Mouse (Mus musculus): ENCODE measurements around the gene Taco1. TPM values are rescaled to one million over a fixed set of nuclear protein-coding genes. Genes with fewer than 3 reads are reported as not detected.
A peak's percentile ranks its signal among the peaks of the same experiment; 100 is the strongest.

The Taco1 gene
- polyA plus RNA-seq, 1 experiment from 2014 or later, result 9.0 TPM

- no peaks in the 10 kb centered on the region for H3K9me3 ChIP-seq
- peak overlapping the region; percentile 89 for H3K9ac ChIP-seq (replicated peaks)
- peak overlapping the region; percentile 93 for H3K4me2 ChIP-seq
- peaks cover 24% of the 10 kb centered on the region for H3K4me1 ChIP-seq (replicated peaks)
- H3K36me3 ChIP-seq, result 0 out of 2 replicates have a peak, but pooled peaks cover 3% of the 10 kb centered on the region
- under 1% methylated on average over 13 of the region's 13 CpGs for WGBS
- H3K27ac ChIP-seq, result peak overlapping the region; percentile 93; the same call in 1 of the 2 replicates
- peak overlapping the region; percentile 98 for H3K4me3 ChIP-seq (replicated peaks)
- no peaks in the 10 kb centered on the region for H3K27me3 ChIP-seq
- ATAC-seq (ENCODE audit: insufficient number of reproducible peaks, insufficient read depth, low FRiP score, low TSS enrichment, low read depth), result no peak
Measured at GRCm38 (mm10) chr11:106037418-106037751, 28.5 kb upstream of the Taco1 start.

GRCm38 (mm10) chr11:106044349-106044748 lies 21.5 kb upstream of the Taco1 start:
- no peak overlapping the region for H3K27ac ChIP-seq
- no peak overlapping the region for H3K4me3 ChIP-seq (replicated peaks)
- no peak for ATAC-seq (ENCODE audit: insufficient number of reproducible peaks, insufficient read depth, low FRiP score, low TSS enrichment, low read depth)
- no peaks in the 10 kb centered on the region for H3K27me3 ChIP-seq
- H3K9ac ChIP-seq (replicated peaks), result no peak overlapping the region
- H3K4me2 ChIP-seq, result no peak overlapping the region
- H3K4me1 ChIP-seq (replicated peaks), result no peaks in the 10 kb centered on the region
- no peaks in the 10 kb centered on the region for H3K9me3 ChIP-seq
- peaks cover 35% of the 10 kb centered on the region for H3K36me3 ChIP-seq

- WGBS, result 81% methylated on average over 1 of the region's 1 CpGs
- H3K36me3 ChIP-seq, result peaks cover 44% of the 10 kb centered on the region
Measured at GRCm38 (mm10) chr11:106045256-106045655, 20.6 kb upstream of the Taco1 start.

GRCm38 (mm10) chr11:106045780-106046179 lies 20.1 kb upstream of the Taco1 start:
- no peaks in the 10 kb centered on the region for H3K27me3 ChIP-seq
- H3K4me2 ChIP-seq, result no peak overlapping the region
- WGBS, result 95% methylated on average over 3 of the region's 3 CpGs
- no peak overlapping the region for H3K27ac ChIP-seq
- H3K9me3 ChIP-seq, result no peaks in the 10 kb centered on the region
- H3K36me3 ChIP-seq, result peaks cover 47% of the 10 kb centered on the region
- no peak overlapping the region for H3K4me3 ChIP-seq (replicated peaks)
- no peak for ATAC-seq (ENCODE audit: insufficient number of reproducible peaks, insufficient read depth, low FRiP score, low TSS enrichment, low read depth)
- no peaks in the 10 kb centered on the region for H3K4me1 ChIP-seq (replicated peaks)
- H3K9ac ChIP-seq (replicated peaks), result no peak overlapping the region

More at GRCm38 (mm10) chr11:106045256-106045655, 20.6 kb upstream of the Taco1 start:
- no peaks in the 10 kb centered on the region for H3K4me1 ChIP-seq (replicated peaks)
- no peak overlapping the region for H3K27ac ChIP-seq
- ATAC-seq (ENCODE audit: insufficient number of reproducible peaks, insufficient read depth, low FRiP score, low TSS enrichment, low read depth), result no peak
- H3K27me3 ChIP-seq, result no peaks in the 10 kb centered on the region
- no peaks in the 10 kb centered on the region for H3K9me3 ChIP-seq
- no peak overlapping the region for H3K4me2 ChIP-seq
- H3K4me3 ChIP-seq (replicated peaks), result no peak overlapping the region
- no peak overlapping the region for H3K9ac ChIP-seq (replicated peaks)

GRCm38 (mm10) chr11:106046584-106046983 lies 19.3 kb upstream of the Taco1 start:
- H3K36me3 ChIP-seq, result peaks cover 54% of the 10 kb centered on the region
- WGBS, result 87% methylated on average over 9 of the region's 9 CpGs
- no peak overlapping the region for H3K4me2 ChIP-seq
- no peaks in the 10 kb centered on the region for H3K27me3 ChIP-seq
- H3K4me3 ChIP-seq (replicated peaks), result no peak overlapping the region
- no peak overlapping the region for H3K9ac ChIP-seq (replicated peaks)
- no peaks in the 10 kb centered on the region for H3K9me3 ChIP-seq
- H3K4me1 ChIP-seq (replicated peaks), result no peaks in the 10 kb centered on the region
- H3K27ac ChIP-seq, result no peak overlapping the region
- no peak for ATAC-seq (ENCODE audit: insufficient number of reproducible peaks, insufficient read depth, low FRiP score, low TSS enrichment, low read depth)

- Histone ChIP-seq H3K4me3 (replicated peaks) (no peak overlapping the region), H3K36me3 (peaks cover 100% of the 10 kb centered on the region), H3K4me2 (no peak overlapping the region), H3K9ac (replicated peaks) (no peak overlapping the region), H3K27me3 (no peaks in the 10 kb centered on the region), H3K4me1 (replicated peaks) (no peaks in the 10 kb centered on the region), H3K9me3 (no peaks in the 10 kb centered on the region), H3K27ac (no peak overlapping the region)
- WGBS, result 96% methylated on average over 2 of the region's 2 CpGs
- ATAC-seq (ENCODE audit: insufficient number of reproducible peaks, insufficient read depth, low FRiP score, low TSS enrichment, low read depth), result no peak
Measured at GRCm38 (mm10) chr11:106053921-106054320, 11.9 kb upstream of the Taco1 start.

- Histone ChIP-seq H3K9me3 (no peaks in the 10 kb centered on the region), H3K27me3 (no peaks in the 10 kb centered on the region), H3K27ac (no peak overlapping the region), H3K4me3 (replicated peaks) (no peak overlapping the region), H3K36me3 (peaks cover 100% of the 10 kb centered on the region), H3K4me1 (replicated peaks) (no peaks in the 10 kb centered on the region), H3K4me2 (no peak overlapping the region), H3K9ac (replicated peaks) (no peak overlapping the region)
- no peak for ATAC-seq (ENCODE audit: insufficient number of reproducible peaks, insufficient read depth, low FRiP score, low TSS enrichment, low read depth)
- 97% methylated on average over 8 of the region's 8 CpGs for WGBS
Measured at GRCm38 (mm10) chr11:106054600-106054999, 11.3 kb upstream of the Taco1 start.

GRCm38 (mm10) chr11:106055341-106055740 lies 10.5 kb upstream of the Taco1 start:
- H3K27me3 ChIP-seq, result no peaks in the 10 kb centered on the region
- H3K4me3 ChIP-seq (replicated peaks), result no peak overlapping the region
- no peak overlapping the region for H3K9ac ChIP-seq (replicated peaks)
- no peaks in the 10 kb centered on the region for H3K9me3 ChIP-seq
- no peak for ATAC-seq (ENCODE audit: insufficient number of reproducible peaks, insufficient read depth, low FRiP score, low TSS enrichment, low read depth)
- H3K36me3 ChIP-seq, result peaks cover 99% of the 10 kb centered on the region
- no peak overlapping the region for H3K27ac ChIP-seq
- H3K4me2 ChIP-seq, result no peak overlapping the region
- 91% methylated on average over 6 of the region's 6 CpGs for WGBS
- no peaks in the 10 kb centered on the region for H3K4me1 ChIP-seq (replicated peaks)

- no peaks in the 10 kb centered on the region for H3K4me1 ChIP-seq (replicated peaks)
- no peak overlapping the region for H3K9ac ChIP-seq (replicated peaks)
- 94% methylated on average over 8 of the region's 8 CpGs for WGBS
- H3K27me3 ChIP-seq, result no peaks in the 10 kb centered on the region
- ATAC-seq (ENCODE audit: insufficient number of reproducible peaks, insufficient read depth, low FRiP score, low TSS enrichment, low read depth), result no peak
- H3K9me3 ChIP-seq, result no peaks in the 10 kb centered on the region
- H3K36me3 ChIP-seq, result peaks cover 82% of the 10 kb centered on the region
- no peak overlapping the region for H3K4me3 ChIP-seq (replicated peaks)
- H3K4me2 ChIP-seq, result no peak overlapping the region
- H3K27ac ChIP-seq, result no peak overlapping the region
Measured at GRCm38 (mm10) chr11:106056819-106057491, 8.9 kb upstream of the Taco1 start.

GRCm38 (mm10) chr11:106058020-106058419 lies 7.8 kb upstream of the Taco1 start:
- H3K4me1 ChIP-seq (replicated peaks), result no peaks in the 10 kb centered on the region
- H3K27me3 ChIP-seq, result no peaks in the 10 kb centered on the region
- peaks cover 72% of the 10 kb centered on the region for H3K36me3 ChIP-seq
- H3K9ac ChIP-seq (replicated peaks), result no peak overlapping the region
- H3K27ac ChIP-seq, result no peak overlapping the region
- WGBS, result 85% methylated on average over 8 of the region's 8 CpGs
- no peak overlapping the region for H3K4me3 ChIP-seq (replicated peaks)
- no peak for ATAC-seq (ENCODE audit: insufficient number of reproducible peaks, insufficient read depth, low FRiP score, low TSS enrichment, low read depth)
- no peaks in the 10 kb centered on the region for H3K9me3 ChIP-seq
- no peak overlapping the region for H3K4me2 ChIP-seq

GRCm38 (mm10) chr11:106060549-106060948 lies 5.3 kb upstream of the Taco1 start:
- ATAC-seq (ENCODE audit: insufficient number of reproducible peaks, insufficient read depth, low FRiP score, low TSS enrichment, low read depth), result no peak
- no peak overlapping the region for H3K4me3 ChIP-seq (replicated peaks)
- H3K4me2 ChIP-seq, result no peak overlapping the region
- peaks cover 46% of the 10 kb centered on the region for H3K36me3 ChIP-seq
- WGBS, result 88% methylated on average over 1 of the region's 1 CpGs
- no peak overlapping the region for H3K27ac ChIP-seq
- H3K4me1 ChIP-seq (replicated peaks), result no peaks in the 10 kb centered on the region
- H3K9ac ChIP-seq (replicated peaks), result no peak overlapping the region
- H3K27me3 ChIP-seq, result no peaks in the 10 kb centered on the region
- H3K9me3 ChIP-seq, result no peaks in the 10 kb centered on the region

GRCm38 (mm10) chr11:106061311-106061710 lies 4.5 kb upstream of the Taco1 start:
- Histone ChIP-seq H3K27me3 (no peaks in the 10 kb centered on the region), H3K27ac (no peak overlapping the region), H3K4me3 (replicated peaks) (no peak overlapping the region), H3K36me3 (peaks cover 39% of the 10 kb centered on the region), H3K9ac (replicated peaks) (no peak overlapping the region), H3K4me2 (no peak overlapping the region), H3K4me1 (replicated peaks) (no peaks in the 10 kb centered on the region), H3K9me3 (no peaks in the 10 kb centered on the region)
- no peak for ATAC-seq (ENCODE audit: insufficient number of reproducible peaks, insufficient read depth, low FRiP score, low TSS enrichment, low read depth)
- WGBS, result 81% methylated on average over 1 of the region's 1 CpGs

Data from limb, embryonic 12.5 days (tissue).